Mouse (Mus musculus) neural tube, embryonic 12.5 days (tissue): ENCODE measurements around the gene Pbxip1. TPM values are rescaled to one million over a fixed set of nuclear protein-coding genes. Genes with fewer than 3 reads are reported as not detected.
"Not testable (repeated sequence)": the region's sequence is repeated elsewhere in the genome, so short reads cannot be mapped to it uniquely, and the experiment has no call there.

Source experiments
- ATAC-seq: fragments of 200-750 bp; cut with Nextera tagmentation; 2 replicates; pipeline ENCODE4 v1.8.0; 2017; ENCODE audit warnings: low read depth, mild to moderate bottlenecking, moderate TSS enrichment, moderate library complexity; ENCODE audit not compliant: low FRiP score
- H3K27ac ChIP-seq: fragments of 300-500 bp; sonication (generic); 2 replicates; pipeline ENCODE4 v1.5.1; 2016
- H3K27me3 ChIP-seq: fragments of 300-500 bp; sonication (generic); replicated peaks from 2 replicates; pipeline ENCODE4 v1.6.1; 2016; ENCODE audit warnings: mild to moderate bottlenecking
- H3K36me3 ChIP-seq: fragments of 300-500 bp; sonication (generic); 2 replicates; pipeline ENCODE4 v1.6.1; 2016; ENCODE audit warnings: mild to moderate bottlenecking
- H3K4me1 ChIP-seq: fragments of 300-500 bp; sonication (generic); 2 replicates; pipeline ENCODE4 v1.6.1; 2016
- H3K4me2 ChIP-seq: fragments of 300-500 bp; sonication (generic); replicated peaks from 2 replicates; pipeline ENCODE4 v1.6.1; 2016; ENCODE audit warnings: mild to moderate bottlenecking
- H3K4me3 ChIP-seq: fragments of 300-500 bp; sonication (generic); 2 replicates; pipeline ENCODE4 v1.5.1; 2016
- H3K9ac ChIP-seq: fragments of 300-500 bp; sonication (generic); 2 replicates; pipeline ENCODE4 v1.6.1; 2016; ENCODE audit warnings: mild to moderate bottlenecking
- H3K9me3 ChIP-seq: fragments of 300-500 bp; sonication (generic); 2 replicates; pipeline ENCODE4 v1.6.1; 2016; ENCODE audit warnings: mild to moderate bottlenecking
- WGBS: fragments of 180-500 bp; shearing (Covaris S2); methylation state at CpG from one replicate; pipeline ENCODE4 v1.1.7; 2016; 5-methylcytosine and 5-hydroxymethylcytosine counted together
- polyA plus RNA-seq: library from polyadenylated mRNA; unstranded; fragments of >200 nt; fragmentation: Nextera tagmentation; extraction: Ambion mirVana; gene quantifications from 2 replicates; pipeline ENCODE4 v1.2.1, GENCODE M21; 2016

The Pbxip1 gene
- polyA plus RNA-seq, 1 experiment from 2014 or later: 16.8 TPM

DNA sequence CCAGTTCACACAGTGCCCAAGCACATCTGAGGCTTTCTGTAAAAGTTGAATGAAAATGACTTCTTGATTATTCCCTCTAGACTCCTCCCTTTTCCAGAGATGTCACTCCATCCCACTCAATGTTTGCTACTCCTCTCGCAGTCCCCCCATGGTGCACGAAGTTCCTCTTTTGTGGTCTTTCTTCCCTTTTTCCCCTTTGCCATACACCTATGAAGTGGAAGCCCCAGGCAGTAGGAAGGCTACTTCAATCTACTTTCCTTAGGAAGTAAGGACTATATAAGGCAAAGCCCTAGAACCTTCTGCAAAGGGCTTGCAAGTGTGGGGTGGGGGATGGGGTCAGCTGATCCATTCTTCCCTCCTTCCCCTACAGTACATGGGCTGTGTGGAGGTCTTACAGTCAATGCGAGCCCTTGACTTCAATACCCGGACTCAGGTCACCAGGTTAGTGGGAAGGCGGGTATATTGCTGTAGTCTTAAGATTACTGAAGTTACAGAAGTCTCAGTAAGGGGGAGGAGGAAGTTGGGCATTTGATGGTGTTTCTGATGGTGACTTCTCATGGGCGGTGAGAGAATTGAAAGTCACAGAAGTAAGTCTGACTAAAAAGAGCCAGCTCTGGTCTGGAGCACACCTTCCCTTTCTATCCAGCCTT lies 13.8 kb upstream of the Pbxip1 start:
- Histone ChIP-seq H3K4me2 (peak overlapping the region; percentile 64), H3K4me3 (peak overlapping the region; percentile 36; the same call in 1 of the 2 replicates), H3K9me3 (no peaks in the 10 kb centered on the region), H3K4me1 (peaks cover 44% of the 10 kb centered on the region), H3K27me3 (no peaks in the 10 kb centered on the region), H3K36me3 (peaks cover 29% of the 10 kb centered on the region), H3K9ac (no peak overlapping the region), H3K27ac (no peak overlapping the region)
- WGBS: 74% methylated on average over 6 of the region's 6 CpGs
- no peak for ATAC-seq

DNA sequence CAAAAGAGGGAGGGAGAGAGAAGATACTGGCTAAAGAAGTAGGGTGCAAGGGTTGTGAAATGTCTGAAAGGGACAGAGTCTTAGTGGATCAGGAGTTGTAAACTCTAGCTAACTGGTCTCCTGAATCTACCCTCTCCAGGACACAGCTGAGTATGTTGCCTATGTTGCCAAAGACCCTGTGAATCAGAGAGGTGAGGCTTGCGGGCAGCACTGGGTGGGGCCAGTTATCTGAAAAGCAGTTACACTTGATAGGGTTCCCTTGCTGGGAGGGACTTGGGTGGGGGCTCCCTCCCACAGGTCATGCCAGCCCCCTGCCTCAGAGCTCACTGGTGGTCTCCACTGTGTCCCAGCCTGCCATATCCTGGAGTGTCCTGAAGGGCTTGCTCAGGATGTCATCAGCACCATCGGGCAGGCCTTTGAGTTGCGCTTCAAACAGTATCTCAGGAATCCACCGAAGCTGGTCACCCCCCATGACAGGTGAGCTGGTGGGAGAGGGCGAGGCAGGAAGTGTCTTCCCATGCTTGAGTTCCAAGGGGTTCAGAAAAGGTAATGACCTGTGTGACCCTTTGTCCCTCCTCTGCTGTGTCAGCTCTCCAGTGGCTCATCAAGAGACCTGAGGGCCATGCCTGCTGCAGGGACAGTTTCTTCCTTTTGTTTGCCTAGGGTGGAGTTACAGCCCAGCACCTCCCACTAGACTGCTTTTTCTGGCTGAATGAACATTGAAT lies 11.9 kb upstream of the Pbxip1 start:
- ATAC-seq: no peak
- H3K9ac ChIP-seq: no peak overlapping the region
- H3K27me3 ChIP-seq: no peaks in the 10 kb centered on the region
- H3K4me3 ChIP-seq: no peak overlapping the region
- WGBS: 94% methylated on average over 5 of the region's 5 CpGs
- H3K36me3 ChIP-seq: peaks cover 29% of the 10 kb centered on the region
- H3K4me1 ChIP-seq: peaks cover 35% of the 10 kb centered on the region
- H3K27ac ChIP-seq: no peak overlapping the region
- no peak overlapping the region for H3K4me2 ChIP-seq
- no peaks in the 10 kb centered on the region for H3K9me3 ChIP-seq

DNA sequence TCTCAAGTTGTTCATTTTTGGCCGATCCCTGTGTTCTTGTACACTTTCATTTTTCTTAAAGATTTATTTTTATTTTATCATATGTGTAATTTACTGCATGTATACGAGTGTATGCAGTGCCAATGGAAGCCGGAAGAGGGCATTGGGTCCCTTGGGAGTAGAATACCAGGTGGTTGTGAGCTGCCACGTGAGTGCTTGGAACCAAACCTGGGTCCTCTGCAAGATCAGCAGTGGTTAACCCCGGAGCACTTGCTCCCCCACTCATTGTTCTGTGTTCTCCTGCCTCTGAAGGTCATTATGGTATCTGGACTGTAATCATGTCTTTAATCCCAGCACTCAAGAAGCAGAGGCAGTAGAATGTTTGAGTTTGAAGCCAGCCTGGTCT lies 11.4 kb upstream of the Pbxip1 start:
- Histone ChIP-seq H3K9ac (no peak overlapping the region), H3K9me3 (no peaks in the 10 kb centered on the region), H3K36me3 (peaks cover 29% of the 10 kb centered on the region), H3K27ac (no peak overlapping the region), H3K4me3 (no peak overlapping the region), H3K4me2 (no peak overlapping the region), H3K4me1 (peaks cover 30% of the 10 kb centered on the region), H3K27me3 (no peaks in the 10 kb centered on the region)
- ATAC-seq: no peak
- 88% methylated on average over 5 of the region's 5 CpGs for WGBS

DNA sequence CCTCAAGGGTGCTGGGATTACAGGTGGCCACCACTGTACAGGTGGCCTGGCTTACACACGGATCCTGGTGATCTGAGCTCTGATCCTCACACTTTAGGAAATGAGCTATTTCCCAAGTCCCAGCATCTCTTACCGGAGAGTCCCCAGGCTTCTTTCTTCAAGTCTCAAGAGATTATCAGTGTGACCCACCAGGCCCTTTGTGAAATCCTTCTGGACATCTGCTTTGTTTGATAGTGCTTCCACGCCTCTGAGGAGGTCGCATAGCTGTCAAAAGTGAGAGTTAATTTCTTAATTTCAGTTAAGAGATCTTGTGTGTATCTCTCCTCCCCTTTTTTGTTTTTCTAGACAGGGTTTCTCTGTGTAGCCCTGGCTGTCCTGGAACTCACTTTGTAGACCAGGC lies 10.6 kb upstream of the Pbxip1 start:
- 88% methylated on average over 4 of the region's 4 CpGs for WGBS
- H3K4me2 ChIP-seq: no peak overlapping the region
- H3K9ac ChIP-seq: no peak overlapping the region

DNA sequence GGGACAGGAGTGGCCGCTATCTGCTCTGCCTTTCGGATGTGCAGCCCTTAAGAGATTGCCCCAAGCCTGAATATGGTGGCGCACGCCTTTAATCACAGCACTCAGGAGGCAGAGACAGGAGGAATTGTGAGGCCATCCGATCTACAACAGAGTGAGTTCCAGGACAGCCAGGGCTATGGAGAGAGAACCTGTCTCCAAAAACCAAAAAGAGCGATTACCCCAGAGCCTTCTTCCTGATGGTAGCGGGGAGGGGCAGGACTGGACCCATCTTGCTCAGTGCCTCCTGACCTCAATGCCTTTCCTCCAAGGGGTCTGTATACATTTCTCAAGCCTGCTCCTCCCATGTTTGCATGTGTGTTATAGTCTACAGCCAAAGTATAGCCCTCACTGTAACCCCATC lies 7.5 kb upstream of the Pbxip1 start:
- not testable (repeated sequence) for H3K9me3 ChIP-seq, ATAC-seq, H3K9ac ChIP-seq, H3K27me3 ChIP-seq, H3K4me3 ChIP-seq, H3K4me2 ChIP-seq, H3K27ac ChIP-seq
- WGBS: 93% methylated on average over 7 of the region's 7 CpGs
- peaks cover 11% of the 10 kb centered on the region for H3K4me1 ChIP-seq
- peaks cover 46% of the 10 kb centered on the region for H3K36me3 ChIP-seq

More for the DNA sequence above, 10.6 kb upstream of the Pbxip1 start:
- H3K4me1 ChIP-seq: peaks cover 31% of the 10 kb centered on the region
- H3K27me3 ChIP-seq: no peaks in the 10 kb centered on the region
- H3K9me3 ChIP-seq: no peaks in the 10 kb centered on the region
- peaks cover 29% of the 10 kb centered on the region for H3K36me3 ChIP-seq
- no peak for ATAC-seq
- no peak overlapping the region for H3K27ac ChIP-seq
- H3K4me3 ChIP-seq: no peak overlapping the region

DNA sequence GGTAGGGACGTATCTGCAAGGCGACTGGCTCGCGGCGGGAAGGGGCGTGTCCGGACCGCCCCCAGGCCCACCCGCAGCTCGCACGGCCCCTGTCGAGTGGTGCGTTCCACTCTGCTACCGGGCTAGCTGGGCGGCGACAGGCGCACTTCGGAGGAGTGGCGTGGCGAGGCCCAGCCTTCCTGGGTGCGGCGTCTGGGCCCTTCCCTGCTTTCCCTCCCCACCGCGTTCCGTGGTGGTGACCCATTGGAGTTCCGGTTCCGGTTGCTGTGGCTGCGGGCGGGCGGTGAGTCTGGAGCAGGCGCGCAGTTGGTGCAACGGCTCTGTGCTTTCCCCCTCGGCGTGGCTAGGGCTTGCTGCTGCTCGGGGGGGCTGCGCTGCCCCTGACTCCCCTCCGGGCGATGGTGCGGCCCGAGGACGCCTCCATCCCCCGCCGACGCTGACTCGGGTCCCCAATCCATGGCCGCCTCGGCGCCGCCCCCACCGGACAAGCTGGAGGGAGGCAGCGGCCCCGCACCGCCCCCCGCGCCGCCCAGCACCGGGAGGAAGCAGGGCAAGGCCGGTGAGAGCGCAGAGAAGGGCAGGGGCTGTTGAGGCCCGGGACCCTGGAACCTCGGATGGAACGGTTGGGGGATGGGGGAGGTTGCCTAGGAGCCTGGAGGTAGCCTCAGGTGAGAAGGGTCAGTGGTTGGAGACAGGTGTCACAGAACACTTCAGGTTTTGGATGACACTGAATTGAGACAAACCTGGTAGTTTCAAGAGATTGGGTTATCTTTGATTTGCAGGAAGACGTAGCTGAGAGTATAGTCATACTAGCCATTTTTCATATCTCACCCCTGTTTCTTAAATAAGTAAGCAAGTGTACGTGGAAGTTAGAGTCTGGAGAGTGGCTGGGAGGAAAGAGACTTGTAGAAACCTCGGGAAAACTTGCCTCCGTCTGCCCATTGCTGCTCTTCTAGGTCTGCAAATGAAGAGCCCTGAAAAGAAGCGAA lies 6.0 kb upstream of the Pbxip1 start, which contains the start of gene Pygo2:
TSS of gene Pygo2 (plus strand) at position 44 of the 989 bp plus-strand sequence.
- Histone ChIP-seq H3K36me3 (peaks cover 46% of the 10 kb centered on the region), H3K9me3 (no peaks in the 10 kb centered on the region), H3K4me2 (peak within 1 kb of the TSS; percentile 91), H3K9ac (peak within 1 kb of the TSS; percentile 95), H3K27ac (peak within 1 kb of the TSS; percentile 69), H3K4me1 (peaks cover 11% of the 10 kb centered on the region), H3K27me3 (no peaks in the 10 kb centered on the region), H3K4me3 (peak within 1 kb of the TSS; percentile 99)
- WGBS: 2% methylated on average over 67 of the region's 68 CpGs
- peak; percentile 97 for ATAC-seq

DNA sequence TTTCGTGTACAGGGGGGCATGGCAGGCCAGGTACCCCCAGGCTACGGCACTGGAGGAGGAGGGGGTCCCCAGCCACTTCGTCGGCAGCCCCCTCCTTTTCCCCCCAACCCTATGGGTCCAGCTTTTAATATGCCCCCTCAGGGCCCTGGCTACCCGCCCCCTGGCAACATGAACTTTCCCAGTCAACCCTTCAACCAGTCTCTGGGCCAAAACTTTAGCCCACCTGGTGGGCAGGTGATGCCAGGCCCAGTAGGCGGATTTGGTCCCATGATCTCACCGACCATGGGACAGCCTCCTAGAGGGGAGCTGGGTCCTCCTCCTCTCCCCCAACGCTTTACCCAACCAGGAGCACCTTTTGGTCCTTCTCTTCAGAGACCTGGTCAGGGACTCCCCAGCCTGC lies 3.9 kb upstream of the Pbxip1 start:
- ATAC-seq: no peak
- WGBS: 92% methylated on average over 8 of the region's 8 CpGs
- H3K27ac ChIP-seq: no peak overlapping the region

DNA sequence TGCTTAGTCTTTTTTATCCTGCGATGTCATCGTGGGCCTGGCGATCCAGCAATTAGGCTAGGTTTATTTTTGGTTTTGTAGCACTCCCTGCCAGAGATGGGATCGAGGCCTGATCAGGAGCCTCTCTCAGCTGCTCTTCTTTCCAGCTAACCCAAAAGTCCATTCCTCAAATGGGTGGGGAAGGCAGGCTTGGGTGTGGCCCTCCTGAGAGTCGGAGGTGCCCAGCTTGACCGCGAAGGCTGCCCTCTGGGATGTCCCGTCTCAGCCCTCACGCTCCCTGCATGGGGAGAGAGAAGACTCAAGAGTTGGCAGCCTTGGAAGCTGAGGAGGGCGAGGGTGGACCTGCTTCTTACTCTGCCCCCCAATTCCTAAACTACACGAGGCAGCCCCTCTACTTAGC lies 2.0 kb upstream of the Pbxip1 start:
- no peak overlapping the region for H3K4me2 ChIP-seq
- 83% methylated on average over 11 of the region's 11 CpGs for WGBS
- H3K4me1 ChIP-seq: peaks cover 28% of the 10 kb centered on the region
- no peaks in the 10 kb centered on the region for H3K9me3 ChIP-seq
- no peak overlapping the region for H3K4me3 ChIP-seq
- no peak overlapping the region for H3K9ac ChIP-seq
- no peak for ATAC-seq
- no peak overlapping the region for H3K27ac ChIP-seq
- H3K27me3 ChIP-seq: no peaks in the 10 kb centered on the region
- H3K36me3 ChIP-seq: peaks cover 31% of the 10 kb centered on the region

More for the DNA sequence above, 3.9 kb upstream of the Pbxip1 start:
- no peak overlapping the region for H3K9ac ChIP-seq
- peaks cover 31% of the 10 kb centered on the region for H3K36me3 ChIP-seq
- H3K27me3 ChIP-seq: no peaks in the 10 kb centered on the region
- H3K4me2 ChIP-seq: no peak overlapping the region
- no peaks in the 10 kb centered on the region for H3K9me3 ChIP-seq
- no peak overlapping the region for H3K4me3 ChIP-seq
- peaks cover 28% of the 10 kb centered on the region for H3K4me1 ChIP-seq

DNA sequence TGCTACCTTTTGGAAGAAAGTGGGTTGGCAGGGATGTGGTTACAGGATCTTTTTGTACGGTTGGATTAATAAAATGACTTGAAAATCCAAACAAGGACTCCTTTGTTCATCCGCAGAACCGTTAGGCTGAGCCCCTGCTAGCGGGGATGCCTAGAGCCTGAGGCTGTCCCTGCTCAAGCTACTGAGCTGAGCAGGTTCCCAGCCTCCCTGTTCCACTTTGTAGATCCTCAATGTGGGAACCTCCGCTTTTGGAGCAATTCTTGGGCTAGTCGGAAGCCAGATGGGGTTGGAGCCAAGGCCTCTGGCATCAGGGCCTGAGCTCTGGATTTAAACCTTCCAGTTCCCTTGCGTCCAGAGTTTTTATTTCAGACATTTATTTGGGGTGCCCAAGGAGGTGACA lies 1.5 kb upstream of the Pbxip1 start:
- Histone ChIP-seq H3K27me3 (no peaks in the 10 kb centered on the region), H3K4me1 (peaks cover 28% of the 10 kb centered on the region), H3K36me3 (peaks cover 31% of the 10 kb centered on the region), H3K4me2 (no peak overlapping the region), H3K9me3 (no peaks in the 10 kb centered on the region), H3K9ac (no peak overlapping the region), H3K4me3 (no peak overlapping the region), H3K27ac (no peak overlapping the region)
- WGBS: 72% methylated on average over 7 of the region's 7 CpGs
- no peak for ATAC-seq

DNA sequence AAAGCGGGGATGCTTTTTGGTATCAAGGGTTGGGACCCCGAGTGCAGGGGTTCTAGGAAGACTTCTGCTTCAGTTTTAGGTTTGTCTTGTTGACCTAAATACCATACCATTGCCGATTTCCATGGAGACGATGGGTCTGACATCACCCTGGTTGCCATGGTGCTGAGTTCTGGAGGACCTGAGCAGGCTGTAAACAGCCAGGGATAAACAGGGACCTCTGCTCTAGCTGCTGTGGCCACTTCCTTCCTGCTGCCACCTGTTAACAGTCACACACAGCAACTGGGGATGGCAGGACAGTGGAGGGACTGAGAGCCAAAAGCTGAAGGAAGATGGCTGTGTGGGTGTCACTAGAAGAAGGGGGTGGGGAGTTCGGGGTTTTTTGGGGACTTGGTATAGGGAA lies 763 bp downstream of the Pbxip1 start:
- no peak for ATAC-seq
- H3K36me3 ChIP-seq: peaks cover 29% of the 10 kb centered on the region
- H3K27me3 ChIP-seq: no peaks in the 10 kb centered on the region
- peaks cover 17% of the 10 kb centered on the region; the same call in 1 of the 2 replicates for H3K4me1 ChIP-seq
- no peak overlapping the region for H3K27ac ChIP-seq
- H3K9ac ChIP-seq: peak overlapping the region; percentile 26; the same call in 1 of the 2 replicates
- H3K4me2 ChIP-seq: peak overlapping the region; percentile 56
- H3K4me3 ChIP-seq: peak overlapping the region; percentile 29; the same call in 1 of the 2 replicates
- WGBS: 24% methylated on average over 5 of the region's 5 CpGs
- no peaks in the 10 kb centered on the region for H3K9me3 ChIP-seq

DNA sequence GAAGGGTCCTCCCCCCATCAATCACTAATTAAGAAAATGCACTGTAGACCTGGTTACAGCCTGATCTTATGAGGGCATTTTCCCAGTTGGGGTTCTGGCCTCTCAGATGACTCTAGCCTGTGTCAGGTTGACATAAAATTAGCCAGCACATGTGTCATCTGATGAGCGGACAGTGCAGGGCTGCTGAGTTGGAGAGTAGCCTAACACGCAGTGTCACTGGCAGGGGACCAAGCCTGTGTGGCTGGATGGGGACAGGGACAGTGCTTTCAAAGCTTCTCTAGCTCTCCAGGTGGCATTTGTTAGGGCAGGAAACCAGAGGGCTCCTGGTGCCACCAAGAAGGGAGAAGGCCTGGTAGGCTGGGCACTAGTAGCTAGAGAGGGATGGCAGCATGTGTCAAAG lies 4.2 kb downstream of the Pbxip1 start:
- 95% methylated on average over 2 of the region's 2 CpGs for WGBS
- Histone ChIP-seq H3K27me3 (no peaks in the 10 kb centered on the region), H3K4me2 (no peak overlapping the region), H3K4me3 (no peak overlapping the region), H3K9ac (no peak overlapping the region), H3K4me1 (peaks cover 17% of the 10 kb centered on the region; the same call in 1 of the 2 replicates), H3K9me3 (no peaks in the 10 kb centered on the region), H3K36me3 (peaks cover 3% of the 10 kb centered on the region; the same call in 1 of the 2 replicates), H3K27ac (no peak overlapping the region)
- no peak for ATAC-seq
